Mouse (Mus musculus) CH12.LX (cell line): Measurements from ENCODE around the gene Med7. TPM values are rescaled to one million over a fixed set of nuclear protein-coding genes. Genes with fewer than 3 reads are reported as not detected.

ENCODE experiments used
- DNase-seq: peaks from one replicate; pipeline ENCODE4 v3.0.0-alpha.2; 2013; ENCODE audit errors: extremely low read depth
- H3K27ac ChIP-seq: 2 replicates; pipeline ENCODE4 v1.5.1; 2012; ENCODE audit warnings: low read depth, mild to moderate bottlenecking, control low read depth, moderate library complexity; ENCODE audit not compliant: insufficient read depth
- H3K27me3 ChIP-seq: replicated peaks from 2 replicates; pipeline ENCODE3; 2012; ENCODE audit warnings: inconsistent platforms
- H3K36me3 ChIP-seq, 2 experiments: replicated peaks in 1 of 2; 2 replicates each; pipeline versions ENCODE3 to v1.6.1; 2012; ENCODE audit warnings: inconsistent platforms in 1 of 2, low read length in 1 of 2, mild to moderate bottlenecking in 1 of 2, mixed read lengths in 1 of 2, moderate library complexity in 1 of 2; ENCODE audit not compliant: control insufficient read depth in 1 of 2, insufficient read depth in 1 of 2
- H3K4me1 ChIP-seq, 2 experiments: 2 replicates each; pipeline ENCODE4 v1.6.1; 2012; ENCODE audit warnings: inconsistent platforms in 1 of 2, moderate library complexity in 1 of 2; ENCODE audit not compliant: insufficient read depth in 2 of 2, control insufficient read depth in 1 of 2
- H3K4me2 ChIP-seq: 2 replicates; pipeline ENCODE4 v1.6.1; 2012; ENCODE audit warnings: low read depth, mild to moderate bottlenecking, control low read depth; ENCODE audit not compliant: poor library complexity, insufficient read depth, severe bottlenecking
- H3K4me3 ChIP-seq, 3 experiments: fragments of 150-350 bp in 1 of 3; sonication (generic) in 1 of 3; replicated peaks in 1 of 3; 2 replicates each; pipeline versions ENCODE3 to v1.5.1; 2011 to 2012; ENCODE audit warnings: low read depth in 2 of 3, low read length in 2 of 3, mild to moderate bottlenecking in 2 of 3, moderate library complexity in 2 of 3, control low read depth in 1 of 3, improper control_type of control experiment in 1 of 3, inconsistent platforms in 1 of 3, mixed read lengths in 1 of 3; ENCODE audit not compliant: poor library complexity in 1 of 3
- H3K79me2 ChIP-seq: replicated peaks from 2 replicates; pipeline ENCODE4 v1.6.1; 2012; ENCODE audit warnings: mild to moderate bottlenecking, moderate library complexity; ENCODE audit not compliant: control insufficient read depth, poor library complexity, insufficient read depth, severe bottlenecking; ENCODE audit errors: extremely low read depth
- H3K9ac ChIP-seq: 2 replicates; pipeline ENCODE4 v1.6.1; 2012; ENCODE audit warnings: low read depth, mild to moderate bottlenecking, control low read depth, moderate library complexity; ENCODE audit not compliant: insufficient read depth
- H3K9me3 ChIP-seq: replicated peaks from 2 replicates; pipeline ENCODE3; 2012; ENCODE audit warnings: low read length, inconsistent platforms, mixed read lengths
- BHLHE40 ChIP-seq: IDR thresholded peaks from 2 replicates; pipeline ENCODE4 v1.6.1; 2011; ENCODE audit warnings: mild to moderate bottlenecking, low read depth, low read length, improper control_type of control experiment
- CHD1 ChIP-seq: IDR thresholded peaks from 2 replicates; pipeline ENCODE4 v1.6.1; 2012; ENCODE audit warnings: low read depth, low read length, improper control_type of control experiment, inconsistent platforms
- CTCF ChIP-seq, 2 experiments: IDR thresholded peaks in 1 of 2; conservative IDR thresholded peaks in 1 of 2; 2 replicates each; pipeline ENCODE4 v1.5.1; 2011 to 2012; ENCODE audit warnings: low read depth in 2 of 2, low read length in 2 of 2, improper control_type of control experiment in 1 of 2, inconsistent platforms in 1 of 2, mild to moderate bottlenecking in 1 of 2, moderate library complexity in 1 of 2
- E2F4 ChIP-seq: IDR thresholded peaks from 2 replicates; pipeline ENCODE4 v1.6.1; 2011; ENCODE audit warnings: low read depth, low read length, improper control_type of control experiment; ENCODE audit not compliant: insufficient replicate concordance
- EP300 ChIP-seq: IDR thresholded peaks from 2 replicates; pipeline ENCODE4 v1.6.1; 2011; ENCODE audit warnings: low read length, improper control_type of control experiment
- ETS1 ChIP-seq: conservative IDR thresholded peaks from 2 replicates; pipeline ENCODE4 v1.6.1; 2012; ENCODE audit warnings: low read depth, mild to moderate bottlenecking, inconsistent platforms, low read length, improper control_type of control experiment, moderate library complexity
- GABPA ChIP-seq: IDR thresholded peaks from 2 replicates; pipeline ENCODE4 v1.6.1; 2012; ENCODE audit warnings: low read depth, low read length, improper control_type of control experiment, inconsistent platforms; ENCODE audit not compliant: insufficient replicate concordance
- HCFC1 ChIP-seq: IDR thresholded peaks from 2 replicates; pipeline ENCODE4 v1.6.1; 2012; ENCODE audit warnings: low read depth, mild to moderate bottlenecking, inconsistent platforms, low read length, improper control_type of control experiment
- IRF4 ChIP-seq: IDR thresholded peaks from 2 replicates; pipeline ENCODE4 v1.6.1; 2014; ENCODE audit warnings: low read depth, mild to moderate bottlenecking, inconsistent platforms, low read length, improper control_type of control experiment
- JUN ChIP-seq: IDR thresholded peaks from 2 replicates; pipeline ENCODE4 v1.6.1; 2011; ENCODE audit warnings: low read depth, mild to moderate bottlenecking, low read length, improper control_type of control experiment, moderate library complexity; ENCODE audit not compliant: insufficient read depth
- JUND ChIP-seq: conservative IDR thresholded peaks from 2 replicates; pipeline ENCODE4 v1.6.1; 2011; ENCODE audit warnings: low read depth, low read length, improper control_type of control experiment
- KAT2A ChIP-seq: IDR thresholded peaks from 2 replicates; pipeline ENCODE4 v1.6.1; 2012; ENCODE audit warnings: low read length, improper control_type of control experiment, inconsistent platforms; ENCODE audit not compliant: insufficient replicate concordance
- MAZ ChIP-seq: IDR thresholded peaks from 2 replicates; pipeline ENCODE4 v1.6.1; 2012; ENCODE audit warnings: low read depth, mild to moderate bottlenecking, inconsistent platforms, low read length, improper control_type of control experiment, moderate library complexity
- MEF2A ChIP-seq: IDR thresholded peaks from 2 replicates; pipeline ENCODE4 v1.6.1; 2014; ENCODE audit warnings: low read depth, mild to moderate bottlenecking, inconsistent platforms, low read length, improper control_type of control experiment, borderline replicate concordance
- MXI1 ChIP-seq: IDR thresholded peaks from 2 replicates; pipeline ENCODE4 v1.6.1; 2011; ENCODE audit warnings: mild to moderate bottlenecking, low read depth, low read length, improper control_type of control experiment
- MYC ChIP-seq: IDR thresholded peaks from 2 replicates; pipeline ENCODE4 v1.6.1; 2011; ENCODE audit warnings: low read depth, mild to moderate bottlenecking, improper control_type of control experiment, low read length
- POLR2A ChIP-seq: IDR thresholded peaks from 2 replicates; pipeline ENCODE4 v1.6.1; 2011; ENCODE audit warnings: low read depth, mild to moderate bottlenecking, improper control_type of control experiment, low read length
- RAD21 ChIP-seq: IDR thresholded peaks from 2 replicates; pipeline ENCODE4 v1.6.1; 2011; ENCODE audit warnings: low read depth, mild to moderate bottlenecking, low read length, improper control_type of control experiment, moderate library complexity
- RCOR1 ChIP-seq: conservative IDR thresholded peaks from 2 replicates; pipeline ENCODE4 v1.6.1; 2012; ENCODE audit warnings: low read depth, mild to moderate bottlenecking, inconsistent platforms, low read length, improper control_type of control experiment
- TCF12 ChIP-seq: IDR thresholded peaks from 2 replicates; pipeline ENCODE4 v1.6.1; 2014; ENCODE audit warnings: low read depth, mild to moderate bottlenecking, inconsistent platforms, low read length, improper control_type of control experiment
- UBTF ChIP-seq: IDR thresholded peaks from 2 replicates; pipeline ENCODE4 v1.6.1; 2012; ENCODE audit warnings: low read depth, mild to moderate bottlenecking, inconsistent platforms, low read length, improper control_type of control experiment, moderate library complexity
- USF2 ChIP-seq: conservative IDR thresholded peaks from 2 replicates; pipeline ENCODE4 v1.6.1; 2011; ENCODE audit warnings: low read depth, low read length, improper control_type of control experiment
- ZC3H11A ChIP-seq: IDR thresholded peaks from 2 replicates; pipeline ENCODE4 v1.6.1; 2012; ENCODE audit warnings: low read depth, mild to moderate bottlenecking, inconsistent platforms, low read length, improper control_type of control experiment
- ZNF384 ChIP-seq: IDR thresholded peaks from 2 replicates; pipeline ENCODE4 v1.6.1; 2012; ENCODE audit warnings: low read depth, low read length, improper control_type of control experiment, inconsistent platforms
- dilution Hi-C: fragments of 300-500 bp; cut with MboI; formaldehyde crosslinking; loops from 2 replicates; pipeline ENCODE4 v1.14.3; 2020; ENCODE audit warnings: low sequenced_read_pairs; ENCODE audit not compliant: extremely low pct_unique_long_range_greater_than_20kb, extremely low pct_ligation_motif_present
- in situ Hi-C: fragments of 300-500 bp; cut with MboI; formaldehyde crosslinking; loops from 3 replicates; pipeline ENCODE4 v1.14.3; 2019; ENCODE audit warnings: low sequenced_read_pairs, low pct_ligation_motif_present, low pct_unique_long_range_greater_than_20kb, mixed read lengths
- polyA plus RNA-seq: library from polyadenylated mRNA; unstranded; fragments of >175 nt; gene quantifications from 2 replicates; pipeline ENCODE4 v1.2.1, GENCODE M21; 2012; ENCODE audit warnings: low read depth; ENCODE audit not compliant: insufficient read length
- total RNA-seq, 2 experiments: library from RNA; depleted of rRNA; stranded (reverse); fragments of 300-350 nt in 1 of 2; fragments of >200 nt in 1 of 2; gene quantifications; 2 replicates each; pipeline ENCODE4 v1.2.3; 2012 to 2014

Med7 gene
- total and polyA plus RNA-seq, 3 experiments: 32.7 to 104 (median 59.9) TPM

DNA sequence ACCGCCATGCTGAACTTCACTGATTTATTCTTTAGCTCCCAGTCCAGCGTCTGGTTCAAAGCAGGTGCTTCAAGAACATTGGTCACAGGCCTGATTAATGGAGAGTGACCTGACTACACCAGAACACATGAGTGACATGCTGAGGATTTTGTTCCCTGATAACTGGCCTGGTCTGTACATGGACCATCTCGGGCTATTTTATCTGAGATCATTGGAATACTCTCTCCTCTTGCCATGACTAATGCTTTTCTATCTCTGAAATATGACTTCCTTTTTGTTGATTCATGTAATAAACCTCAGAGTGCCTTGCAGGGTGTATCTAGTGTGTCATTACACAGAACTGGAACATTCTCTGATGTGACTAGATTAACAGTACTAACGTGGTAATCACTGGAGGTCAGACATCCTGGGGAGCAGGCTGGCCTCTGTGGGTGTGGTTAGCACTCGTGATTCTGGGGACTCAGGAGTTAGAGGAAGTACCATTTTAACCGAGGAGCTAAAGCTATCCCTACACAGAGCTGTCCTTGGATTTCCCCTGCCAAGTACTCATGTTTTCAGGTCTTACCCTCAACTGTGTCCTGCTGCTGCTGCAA lies 17.8 kb downstream of the Med7 start, which contains the start of gene Havcr2:
TSS of gene Havcr2 (plus strand) at position 483 of the 593 bp plus-strand sequence.
- H3K79me2 ChIP-seq: no peaks in the 10 kb centered on the region
- H3K4me1 ChIP-seq: peaks cover 9 to 19% of the 10 kb centered on the region in 2 experiments
- no peaks in the 10 kb centered on the region for H3K27me3 ChIP-seq
- H3K9me3 ChIP-seq: no peaks in the 10 kb centered on the region
- dilution Hi-C loops (no loop called here), in situ Hi-C loops (no loop called here)
- no peak within 1 kb of the TSS for H3K4me2 ChIP-seq
- H3K9ac ChIP-seq: no peak within 1 kb of the TSS
- peak; percentile 46 for DNase-seq
- H3K4me3 ChIP-seq: no peak within 1 kb of the TSS
- H3K36me3 ChIP-seq: no peaks in the 10 kb centered on the region
- H3K27ac ChIP-seq: no peak within 1 kb of the TSS
- TF ChIP-seq MAZ (no peak), POLR2A (no peak), RCOR1 (no peak), ZC3H11A (no peak), JUND (no peak), E2F4 (no peak), USF2 (no peak)

DNA sequence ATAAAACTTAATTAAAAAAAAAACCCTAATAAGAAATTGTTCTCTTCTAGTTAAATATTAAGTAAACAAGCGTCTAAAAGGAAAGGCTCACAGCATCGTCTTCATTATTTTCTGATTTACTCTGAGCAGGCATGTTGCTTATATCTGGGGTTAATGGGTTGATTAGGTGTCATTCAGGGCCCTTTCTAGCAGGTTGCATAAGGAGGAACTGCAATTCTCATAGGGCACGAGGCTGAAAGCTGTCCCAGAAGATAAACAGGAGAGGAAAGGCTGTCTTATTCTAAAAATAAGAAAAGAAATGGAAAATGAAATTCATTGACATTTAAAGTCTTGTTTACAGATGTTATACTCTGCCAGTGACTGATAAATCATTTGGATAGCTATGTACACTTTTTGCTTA lies 23.2 kb downstream of the Med7 start:
- DNase-seq: no peak
- Histone ChIP-seq H3K4me3 (no peak overlapping the region), H3K9me3 (no peaks in the 10 kb centered on the region), H3K4me1 (peaks cover 10 to 31% of the 10 kb centered on the region in 2 experiments), H3K36me3 (no peaks in the 10 kb centered on the region), H3K79me2 (no peaks in the 10 kb centered on the region), H3K27me3 (no peaks in the 10 kb centered on the region), H3K27ac (no peak overlapping the region), H3K4me2 (no peak overlapping the region), H3K9ac (no peak overlapping the region)
- TF ChIP-seq CTCF (conservative IDR thresholded peaks at IDR 0.05 in 1 of 2, IDR thresholded peaks at IDR 0.05 in 1 of 2; ENCODE audit: low read depth in 2 of 2, low read length in 2 of 2): no peak
- TF ChIP-seq HCFC1: no peak
- in situ Hi-C loops (no loop called here), dilution Hi-C loops (no loop called here)

DNA sequence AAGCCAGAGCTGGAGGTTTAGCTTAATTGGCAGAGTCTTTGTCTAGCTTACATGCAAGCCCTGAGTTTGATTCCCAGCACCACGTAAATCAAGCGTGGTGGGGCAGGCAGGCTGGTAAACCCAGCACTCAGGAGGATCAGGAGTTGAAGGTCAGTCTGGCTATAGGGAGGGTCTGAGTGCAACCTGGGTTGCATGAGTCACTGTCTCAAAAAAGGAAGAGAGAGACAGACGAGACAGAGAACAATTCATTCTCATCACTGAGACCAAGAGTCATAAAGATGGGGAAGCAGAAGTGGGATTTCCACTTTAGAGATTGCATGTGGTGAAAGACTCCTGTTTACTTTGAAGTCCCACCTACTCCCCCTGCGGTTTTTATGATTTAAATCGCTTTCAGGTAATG lies 24.6 kb downstream of the Med7 start:
- dilution Hi-C loops: no loop called here
- Histone ChIP-seq H3K27ac (no peak overlapping the region), H3K9ac (no peak overlapping the region)
- TF ChIP-seq CHD1: no peak
- TF ChIP-seq MXI1: no peak; the same call in 1 of the 2 replicates
- TF ChIP-seq UBTF: no peak
- TF ChIP-seq TCF12: no peak
- TF ChIP-seq ETS1: peak; percentile 44; the same call in 1 of the 2 replicates
- TF ChIP-seq RAD21: no peak
- peak; percentile 81 for TF ChIP-seq IRF4
- peak; percentile 79; the same call in 1 of the 2 replicates for TF ChIP-seq EP300
- TF ChIP-seq ZNF384: no peak
- TF ChIP-seq USF2: no peak
- peak; percentile 62 for TF ChIP-seq JUND
- peak; percentile 31; the same call in 1 of the 2 replicates for TF ChIP-seq RCOR1
- TF ChIP-seq JUN: peak; percentile 70
- TF ChIP-seq MEF2A: peak; percentile 91
- 0 out of 2 replicates have a peak, but pooled peaks have one; percentile 9 for TF ChIP-seq KAT2A
- TF ChIP-seq BHLHE40: peak; percentile 47; the same call in 1 of the 2 replicates
- TF ChIP-seq GABPA: no peak
- 0 out of 2 replicates have a peak, but pooled peaks have one; percentile 16 for TF ChIP-seq MYC
- TF ChIP-seq, all 38 proteins: peak for 10
- Histone ChIP-seq H3K4me1 (peaks cover 10 to 28% of the 10 kb centered on the region in 2 experiments), H3K27me3 (no peaks in the 10 kb centered on the region), H3K9me3 (no peaks in the 10 kb centered on the region), H3K4me3 (no peak overlapping the region), H3K36me3 (no peaks in the 10 kb centered on the region), H3K79me2 (no peaks in the 10 kb centered on the region), H3K4me2 (peak overlapping the region; percentile 80)
- in situ Hi-C loops: no loop called here
- peak; percentile 60 for DNase-seq
